Mouse (Mus musculus) kidney, embryonic 16.5 days (tissue): ENCODE data around the gene Gsc2. TPM values are rescaled to one million over a fixed set of nuclear protein-coding genes. Genes with fewer than 3 reads are reported as not detected.

Source experiments
- ATAC-seq: fragments of 200-750 bp; cut with Nextera tagmentation; 2 replicates; pipeline ENCODE4 v1.8.0; 2017; ENCODE audit warnings: moderate TSS enrichment; ENCODE audit not compliant: low FRiP score, low TSS enrichment
- H3K27ac ChIP-seq: fragments of 300-500 bp; sonication (generic); 2 replicates; pipeline ENCODE4 v1.5.1; 2014; ENCODE audit warnings: low read length
- H3K27me3 ChIP-seq: fragments of 300-500 bp; sonication (generic); 2 replicates; pipeline ENCODE4 v1.6.1; 2014; ENCODE audit warnings: low read length, control low read depth, mixed read lengths; ENCODE audit not compliant: insufficient read depth
- H3K36me3 ChIP-seq: fragments of 300-500 bp; sonication (generic); 2 replicates; pipeline ENCODE4 v1.6.1; 2014; ENCODE audit warnings: low read length, control low read depth, mixed read lengths; ENCODE audit not compliant: insufficient read depth
- H3K4me1 ChIP-seq: fragments of 300-500 bp; sonication (generic); 2 replicates; pipeline ENCODE4 v1.6.1; 2014; ENCODE audit warnings: low read length, control low read depth, mixed read lengths; ENCODE audit not compliant: insufficient read depth
- H3K4me2 ChIP-seq: fragments of 300-500 bp; sonication (generic); replicated peaks from 2 replicates; pipeline ENCODE4 v1.6.1; 2014; ENCODE audit warnings: low read depth, low read length
- H3K4me3 ChIP-seq: fragments of 300-500 bp; sonication (generic); 2 replicates; pipeline ENCODE4 v1.5.1; 2014; ENCODE audit warnings: mild to moderate bottlenecking, low read length
- H3K9ac ChIP-seq: fragments of 300-500 bp; sonication (generic); replicated peaks from 2 replicates; pipeline ENCODE4 v1.6.1; 2014; ENCODE audit warnings: low read length
- H3K9me3 ChIP-seq: fragments of 300-500 bp; sonication (generic); 2 replicates; pipeline ENCODE4 v1.6.1; 2016; ENCODE audit warnings: low read length, control low read depth
- WGBS: fragments of 180-500 bp; shearing (Covaris S2); extraction: QIAGEN DNeasy Blood & Tissue Kit; methylation state at CpG from one replicate; pipeline ENCODE4 v1.1.7; 2014; 5-methylcytosine and 5-hydroxymethylcytosine counted together
- polyA plus RNA-seq: library from polyadenylated mRNA; unstranded; fragments of >200 nt; fragmentation: Nextera tagmentation; extraction: Ambion mirVana; gene quantifications from 2 replicates; pipeline ENCODE4 v1.2.1, GENCODE M21; 2015

The Gsc2 gene
- polyA plus RNA-seq, 1 experiment from 2014 or later: not detected

GRCm38 (mm10) chr16:17892606-17893005 lies 22.3 kb downstream of the Gsc2 start:
- no peaks in the 10 kb centered on the region for H3K27me3 ChIP-seq
- no peak for ATAC-seq
- H3K4me3 ChIP-seq: no peak overlapping the region
- WGBS: 61% methylated on average over 3 of the region's 3 CpGs
- peaks cover 15% of the 10 kb centered on the region for H3K4me1 ChIP-seq
- H3K27ac ChIP-seq: no peak overlapping the region
- H3K9me3 ChIP-seq: no peaks in the 10 kb centered on the region
- peaks cover 4% of the 10 kb centered on the region; the same call in 1 of the 2 replicates for H3K36me3 ChIP-seq
- no peak overlapping the region for H3K9ac ChIP-seq
- no peak overlapping the region for H3K4me2 ChIP-seq

GRCm38 (mm10) chr16:17891567-17891959 lies 23.3 kb downstream of the Gsc2 start, which contains the start of gene Gm20518:
Gm20518 (minus strand) TSS chr16:17891671.
- peak; percentile 98 for ATAC-seq
- Histone ChIP-seq H3K4me2 (peak within 1 kb of the TSS; percentile 85), H3K4me3 (peak within 1 kb of the TSS; percentile 96), H3K4me1 (peaks cover 15% of the 10 kb centered on the region), H3K9me3 (no peaks in the 10 kb centered on the region), H3K27me3 (no peaks in the 10 kb centered on the region), H3K36me3 (peaks cover 4% of the 10 kb centered on the region; the same call in 1 of the 2 replicates), H3K9ac (peak within 1 kb of the TSS; percentile 98), H3K27ac (peak within 1 kb of the TSS; percentile 96)
- 0% methylated on average over 36 of the region's 38 CpGs for WGBS

GRCm38 (mm10) chr16:17890917-17891566 lies 23.8 kb downstream of the Gsc2 start:
- peak overlapping the region; percentile 96 for H3K27ac ChIP-seq
- peak overlapping the region; percentile 96 for H3K4me3 ChIP-seq
- H3K9ac ChIP-seq: peak overlapping the region; percentile 98
- H3K4me1 ChIP-seq: peaks cover 15% of the 10 kb centered on the region
- H3K36me3 ChIP-seq: peaks cover 4% of the 10 kb centered on the region; the same call in 1 of the 2 replicates
- H3K9me3 ChIP-seq: no peaks in the 10 kb centered on the region
- peak overlapping the region; percentile 85 for H3K4me2 ChIP-seq
- WGBS: under 1% methylated on average over 32 of the region's 44 CpGs
- H3K27me3 ChIP-seq: no peaks in the 10 kb centered on the region
- ATAC-seq: peak; percentile 80

GRCm38 (mm10) chr16:17890342-17890727 lies 24.5 kb downstream of the Gsc2 start:
- ATAC-seq: no peak
- H3K4me1 ChIP-seq: peaks cover 15% of the 10 kb centered on the region
- H3K9ac ChIP-seq: peak overlapping the region; percentile 98
- no peaks in the 10 kb centered on the region for H3K27me3 ChIP-seq
- H3K4me2 ChIP-seq: peak overlapping the region; percentile 85
- H3K4me3 ChIP-seq: peak overlapping the region; percentile 96
- 45% methylated on average over 2 of the region's 2 CpGs for WGBS
- no peak overlapping the region for H3K27ac ChIP-seq
- peaks cover 4% of the 10 kb centered on the region; the same call in 1 of the 2 replicates for H3K36me3 ChIP-seq
- no peaks in the 10 kb centered on the region for H3K9me3 ChIP-seq

GRCm38 (mm10) chr16:17889689-17890341 lies 25.0 kb downstream of the Gsc2 start:
- H3K4me3 ChIP-seq: peak overlapping the region; percentile 96
- ATAC-seq: no peak
- WGBS: 81% methylated on average over 6 of the region's 6 CpGs
- H3K27me3 ChIP-seq: no peaks in the 10 kb centered on the region
- peaks cover 4% of the 10 kb centered on the region; the same call in 1 of the 2 replicates for H3K36me3 ChIP-seq
- H3K27ac ChIP-seq: no peak overlapping the region
- peaks cover 15% of the 10 kb centered on the region for H3K4me1 ChIP-seq
- peak overlapping the region; percentile 98 for H3K9ac ChIP-seq
- no peaks in the 10 kb centered on the region for H3K9me3 ChIP-seq
- peak overlapping the region; percentile 85 for H3K4me2 ChIP-seq

GRCm38 (mm10) chr16:17884116-17884515 lies 30.7 kb downstream of the Gsc2 start:
- H3K4me2 ChIP-seq: no peak overlapping the region
- no peaks in the 10 kb centered on the region for H3K36me3 ChIP-seq
- H3K9ac ChIP-seq: no peak overlapping the region
- no peaks in the 10 kb centered on the region for H3K27me3 ChIP-seq
- H3K4me3 ChIP-seq: no peak overlapping the region
- no peak overlapping the region for H3K27ac ChIP-seq
- no peak for ATAC-seq
- 61% methylated on average over 6 of the region's 6 CpGs for WGBS
- H3K4me1 ChIP-seq: no peaks in the 10 kb centered on the region
- H3K9me3 ChIP-seq: no peaks in the 10 kb centered on the region

GRCm38 (mm10) chr16:17882196-17882595 lies 32.7 kb downstream of the Gsc2 start:
- Histone ChIP-seq H3K36me3 (0 out of 2 replicates have a peak, but pooled peaks cover 2% of the 10 kb centered on the region), H3K9me3 (no peaks in the 10 kb centered on the region), H3K27ac (no peak overlapping the region), H3K9ac (no peak overlapping the region), H3K27me3 (no peaks in the 10 kb centered on the region), H3K4me3 (no peak overlapping the region), H3K4me2 (no peak overlapping the region), H3K4me1 (no peaks in the 10 kb centered on the region)
- ATAC-seq: no peak

GRCm38 (mm10) chr16:17879571-17879970 lies 35.3 kb downstream of the Gsc2 start:
- no peaks in the 10 kb centered on the region for H3K9me3 ChIP-seq
- H3K4me1 ChIP-seq: no peaks in the 10 kb centered on the region
- no peak for ATAC-seq
- H3K27me3 ChIP-seq: no peaks in the 10 kb centered on the region
- 94% methylated on average over 4 of the region's 4 CpGs for WGBS
- no peak overlapping the region for H3K9ac ChIP-seq
- H3K27ac ChIP-seq: no peak overlapping the region
- H3K4me2 ChIP-seq: no peak overlapping the region
- H3K36me3 ChIP-seq: 0 out of 2 replicates have a peak, but pooled peaks cover 2% of the 10 kb centered on the region
- H3K4me3 ChIP-seq: no peak overlapping the region

GRCm38 (mm10) chr16:17876096-17876495 lies 38.8 kb downstream of the Gsc2 start:
- no peaks in the 10 kb centered on the region for H3K27me3 ChIP-seq
- no peak overlapping the region for H3K9ac ChIP-seq
- H3K4me2 ChIP-seq: no peak overlapping the region
- H3K9me3 ChIP-seq: no peaks in the 10 kb centered on the region
- no peaks in the 10 kb centered on the region for H3K4me1 ChIP-seq
- H3K4me3 ChIP-seq: no peak overlapping the region
- ATAC-seq: no peak
- peaks cover 14% of the 10 kb centered on the region; the same call in 1 of the 2 replicates for H3K36me3 ChIP-seq
- 94% methylated on average over 1 of the region's 1 CpGs for WGBS
- H3K27ac ChIP-seq: no peak overlapping the region

- Histone ChIP-seq H3K36me3 (peaks cover 18% of the 10 kb centered on the region; the same call in 1 of the 2 replicates), H3K4me2 (no peak overlapping the region), H3K4me3 (no peak overlapping the region), H3K4me1 (no peaks in the 10 kb centered on the region), H3K27ac (no peak overlapping the region), H3K9ac (no peak overlapping the region), H3K9me3 (no peaks in the 10 kb centered on the region), H3K27me3 (no peaks in the 10 kb centered on the region)
- no peak for ATAC-seq
- WGBS: 75% methylated on average over 4 of the region's 4 CpGs
Observed at GRCm38 (mm10) chr16:17875174-17875573, 39.7 kb downstream of the Gsc2 start.
